In the genomic region with DNA sequence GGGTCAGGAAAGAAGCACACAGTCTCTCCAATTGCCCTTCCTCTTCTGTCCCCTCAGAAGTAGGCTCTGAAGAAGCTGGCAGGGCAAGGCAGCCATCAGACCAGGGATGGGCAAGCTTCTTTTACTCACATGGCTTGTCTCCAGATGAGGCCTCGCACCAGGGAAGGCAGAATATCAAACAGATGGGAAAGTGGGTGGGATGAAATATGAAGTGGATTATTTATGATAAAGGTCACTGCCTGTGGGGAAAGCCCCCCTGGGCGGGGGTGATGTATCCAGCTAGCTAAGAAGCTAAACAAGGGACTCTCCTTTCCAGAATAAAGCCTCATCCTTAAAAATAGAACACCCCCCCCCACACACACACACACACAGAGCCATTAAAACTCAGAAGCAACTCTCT, we compare ENCODE assay signal across 9 mouse cellular contexts. TPM values are rescaled to one million over a fixed set of nuclear protein-coding genes. Genes with fewer than 3 reads are reported as not detected.
DNase-seq lines count a peak whose midpoint lies in the region; ATAC-seq and TF ChIP-seq lines count a peak whose summit lies in the region.
"Had no signal": no experiment of that assay in that cellular context is flagged by ENCODE, and none has a peak within 500 bp of the region (broad histone marks: within the 10 kb centered on the region; RNA-seq: fewer than 3 reads in every experiment).

No protein-coding gene starts in this region.

- no peak for DNase-seq in gastrocnemius, adult 2 months
- DNase-seq in gastrocnemius, postnatal 36 days = no peak
- DNase-seq in lung, adult 2 months = no peak
- peak; percentile 31 to 42 for DNase-seq in cerebellum, postnatal 10 days
- DNase-seq in naive thymus-derived CD4-positive, alpha-beta T cell, adult 2 months (ENCODE audit: low read depth) = peak; percentile 12
- DNase-seq in thymus, postnatal 0 days (ENCODE audit: low spot score) = no peak

- intact Hi-C loops in gastrocnemius, adult 2 months (cut with DNase I) = loop anchor here (5.0 kb wide), 2 partner anchors 43 to 603 kb away; no protein-coding TSS in a partner anchor
- intact Hi-C loops in gastrocnemius, postnatal 36 days (cut with DNase I) = loop anchor here (5.0 kb wide), 1 partner anchor 228 kb away; no protein-coding TSS in a partner anchor

- H3K36me3 ChIP-seq in lung, embryonic 16.5 days (ENCODE audit: control insufficient read depth, insufficient read depth, low read length) = no peaks in the 10 kb centered on the region
- H3K36me3 ChIP-seq: hindbrain, embryonic 15.5 days had no signal

- peak; percentile 27; the same call in 1 of the 2 replicates for ATAC-seq in lung, embryonic 16.5 days (ENCODE audit: low read depth)
- ATAC-seq in activated CD4-positive, CD25-positive, alpha-beta regulatory T cell, adult 4 months = no peak

- 26% methylated on average over 2 of the region's 2 CpGs for WGBS in lung, embryonic 16.5 days
- WGBS in lung, adult 2 months = 56% methylated on average over 2 of the region's 2 CpGs

- H3K27me3 ChIP-seq in lung, embryonic 16.5 days (ENCODE audit: control insufficient read depth, insufficient read depth, low read depth, low read length) = 0 out of 2 replicates have a peak, but pooled peaks cover 2% of the 10 kb centered on the region

- peak overlapping the region; percentile 74 for H3K4me3 ChIP-seq in gastrocnemius, adult 2 months
- H3K4me3 ChIP-seq in lung, embryonic 16.5 days (ENCODE audit: low read length) = no peak overlapping the region
- no peak overlapping the region for H3K4me3 ChIP-seq in lung, adult 2 months (replicated peaks; ENCODE audit: extremely low read depth, low read depth, low read length)

- no peak for TF ChIP-seq POLR2A in lung, adult 2 months (IDR thresholded peaks at IDR 0.05; ENCODE audit: borderline replicate concordance, extremely low read depth, low read depth, low read length)

- H3K4me2 ChIP-seq in lung, embryonic 16.5 days (ENCODE audit: low read depth, low read length) = no peak overlapping the region; the same call in 1 of the 2 replicates

- H3K9ac ChIP-seq in lung, embryonic 16.5 days (ENCODE audit: low read length) = no peak overlapping the region; the same call in 1 of the 2 replicates

- no peak for TF ChIP-seq CTCF in gastrocnemius, adult 2 months (IDR thresholded peaks at IDR 0.05)
- no peak for TF ChIP-seq CTCF in lung, adult 2 months (IDR thresholded peaks at IDR 0.05; ENCODE audit: insufficient read depth, low read length)

- H3K27ac ChIP-seq in gastrocnemius, adult 2 months = peak overlapping the region; percentile 61
- no peak overlapping the region for H3K27ac ChIP-seq in lung, embryonic 16.5 days (ENCODE audit: low read length)
- H3K27ac ChIP-seq: hindbrain, embryonic 15.5 days had no signal

- H3K9me3 ChIP-seq in lung, embryonic 16.5 days (ENCODE audit: control insufficient read depth, low read length) = no peaks in the 10 kb centered on the region
- H3K9me3 ChIP-seq: hindbrain, embryonic 15.5 days had no signal

- H3K4me1 ChIP-seq in lung, embryonic 16.5 days (replicated peaks; ENCODE audit: control insufficient read depth, insufficient read depth, low read length) = peaks cover 24% of the 10 kb centered on the region
- peaks cover 2% of the 10 kb centered on the region; the same call in 1 of the 2 replicates for H3K4me1 ChIP-seq in lung, adult 2 months (ENCODE audit: control insufficient read depth, insufficient read depth, low read length)

RNA-seq across cellular contexts. Expression of gene Cpn2, which starts 31.7 kb away (rescaled TPM):
- total RNA-seq in gastrocnemius, adult 2 months (2021) = not detected
- total RNA-seq in gastrocnemius, postnatal 36 days (2021) = not detected
- not detected in 2 replicates for polyA plus RNA-seq in lung, embryonic 16.5 days (2015; fragmentation: Nextera tagmentation; extraction: Ambion mirVana)
- polyA plus RNA-seq in lung, adult 2 months (2012; rRNA removed) = 0.34 and 1.0 TPM in 2 replicates
- not detected for polyA plus RNA-seq in activated CD4-positive, CD25-positive, alpha-beta regulatory T cell, adult 4 months (2017; shearing (Covaris generic))
- not detected in 2 replicates for polyA plus RNA-seq in thymus, postnatal 0 days (2015; fragmentation: Nextera tagmentation; extraction: Ambion mirVana)
- polyA plus RNA-seq: hindbrain, embryonic 15.5 days had no signal

RNA-seq across cellular contexts. Expression of gene Lrrc15, which starts 47.5 kb away (rescaled TPM):
- total RNA-seq in gastrocnemius, adult 2 months (2021) = under 1 TPM; 0.08 to 0.14 TPM
- under 1 TPM; 0.10 to 0.17 TPM for total RNA-seq in gastrocnemius, postnatal 36 days (2021)
- 0.13 and 0.20 TPM in 2 replicates for polyA plus RNA-seq in lung, embryonic 16.5 days (2015; fragmentation: Nextera tagmentation; extraction: Ambion mirVana)
- 0.03 and 0.04 TPM in 2 replicates for polyA plus RNA-seq in lung, adult 2 months (2012; rRNA removed)
- not detected for polyA plus RNA-seq in activated CD4-positive, CD25-positive, alpha-beta regulatory T cell, adult 4 months (2017; shearing (Covaris generic))
- polyA plus RNA-seq in thymus, postnatal 0 days (2015; fragmentation: Nextera tagmentation; extraction: Ambion mirVana) = 0.21 and 0.23 TPM in 2 replicates

Comparison
In these comparisons a context has a peak if more than half of its experiments do, and no peak if none do; other contexts are left out.
1. DNase-seq: peak in cerebellum, postnatal 10 days (2 of 2) and naive thymus-derived CD4-positive, alpha-beta T cell, adult 2 months (single experiment); none in gastrocnemius, adult 2 months (single experiment), gastrocnemius, postnatal 36 days (0 of 2), lung, adult 2 months (single experiment) and thymus, postnatal 0 days (single experiment).